Mouse (Mus musculus): ENCODE data around the gene Ddias. TPM values are rescaled to one million over a fixed set of nuclear protein-coding genes. Genes with fewer than 3 reads are reported as not detected.

Gene Ddias
- 2.9 TPM for polyA plus RNA-seq (2017; shearing (Covaris generic))

GRCm38 (mm10) chr7:92874116-92874675 lies at the start of gene Ddias, which contains the start of gene Prcp:
Gene Ddias, minus strand, starts transcription at chr7:92874247.
Gene Prcp, plus strand, starts transcription at chr7:92874470.

Other genes with a start within 250 kb of the Ddias start
- gene Ankrd42, start 237.1 kb downstream of the Ddias start, polyA plus RNA-seq (2017; shearing (Covaris generic)) = not detected
- 70.3 TPM for gene Pcf11, start 204.3 kb downstream of the Ddias start, polyA plus RNA-seq (2017; shearing (Covaris generic))
- gene Rab30, start 132.6 kb downstream of the Ddias start, polyA plus RNA-seq (2017; shearing (Covaris generic)) = 0.04 TPM
- gene Prcp, start 223 bp upstream of the Ddias start, polyA plus RNA-seq (2017; shearing (Covaris generic)) = 17.6 TPM
- gene Fam181b, start 205.6 kb upstream of the Ddias start, polyA plus RNA-seq (2017; shearing (Covaris generic)) = not detected